Mouse (Mus musculus) bone marrow macrophage, adult 2 months (primary cell): ENCODE results near the gene Eif3d.

Experiments used
- CTCF ChIP-seq: IDR thresholded peaks from 2 replicates; pipeline ENCODE4 v1.5.1; 2012; ENCODE audit warnings: low read depth, mild to moderate bottlenecking, low read length, moderate library complexity
- POLR2A ChIP-seq: IDR thresholded peaks from 2 replicates; pipeline ENCODE4 v1.6.1; 2012; ENCODE audit warnings: mild to moderate bottlenecking, low read depth, low read length, borderline replicate concordance

- no peak for TF ChIP-seq CTCF
- no peak for TF ChIP-seq POLR2A
Measured at GRCm38 (mm10) chr15:77915287-77915686, 55.3 kb downstream of the Eif3d start.
